Mouse (Mus musculus) liver (tissue): ENCODE measurements around the gene Pigm.

ENCODE experiments used
- DNase-seq: peaks from one replicate; pipeline ENCODE4 v3.0.0-alpha.2; 2020; ENCODE audit warnings: mixed read lengths

Gene Pigm

DNA sequence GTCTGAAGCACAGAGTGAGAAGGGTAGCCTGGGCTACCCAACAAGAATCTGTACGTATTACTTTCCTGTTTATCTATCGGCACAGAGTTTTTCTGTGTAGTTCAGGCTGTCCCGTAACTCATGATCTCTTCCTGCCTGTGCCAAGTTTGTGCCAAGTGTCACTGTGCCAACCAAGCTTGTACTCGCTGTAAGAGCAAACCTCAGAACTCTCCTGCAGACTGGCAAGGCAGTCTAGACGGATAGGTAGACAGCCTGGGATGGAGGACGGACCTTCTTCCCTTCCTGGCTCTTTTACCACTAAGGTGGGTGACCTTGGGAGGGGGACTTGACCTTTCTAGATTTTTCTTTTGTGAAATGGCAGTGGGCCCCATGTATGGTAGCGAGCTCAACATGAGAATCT lies 38.7 kb downstream of the Pigm start:
- DNase-seq = no peak

DNA sequence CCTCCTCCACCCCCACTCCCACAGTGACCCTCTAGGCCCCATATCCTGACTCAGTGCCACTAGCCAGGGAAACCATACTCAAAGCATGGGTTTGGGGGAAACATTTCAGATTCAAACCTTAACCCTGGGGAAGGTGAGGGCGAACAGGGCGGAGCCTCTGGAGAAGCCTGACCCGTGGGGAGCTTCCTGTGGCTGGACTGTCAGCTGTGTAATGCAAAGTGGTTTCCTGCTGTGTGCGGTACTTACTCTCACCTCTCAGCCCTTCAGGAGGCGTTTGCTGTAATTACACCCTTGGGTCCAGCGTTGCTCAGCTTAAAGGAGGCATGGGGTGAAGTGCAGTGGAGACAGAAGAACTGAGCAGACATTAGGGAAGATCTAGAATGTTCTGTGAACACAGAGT lies 41.8 kb downstream of the Pigm start:
- DNase-seq = no peak

DNA sequence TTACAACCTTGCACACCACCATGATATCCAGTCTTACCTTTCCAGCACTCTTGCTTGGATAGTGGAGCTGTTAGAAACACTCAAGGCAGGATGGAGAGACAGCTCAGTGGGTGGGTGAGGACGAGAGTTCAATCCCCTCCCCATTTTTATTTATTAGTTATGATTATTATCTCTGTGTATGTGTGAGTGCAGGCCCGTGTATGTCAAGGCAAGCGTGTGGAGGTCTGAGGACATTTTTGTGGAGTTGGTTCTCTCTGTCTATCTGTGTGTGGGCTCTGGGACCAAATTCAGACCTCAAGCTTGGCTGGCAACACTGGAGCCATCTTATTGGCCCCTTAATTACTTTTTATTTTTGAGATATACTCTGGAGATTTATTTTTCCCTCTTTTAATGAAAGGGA lies 42.3 kb downstream of the Pigm start:
- no peak for DNase-seq

DNA sequence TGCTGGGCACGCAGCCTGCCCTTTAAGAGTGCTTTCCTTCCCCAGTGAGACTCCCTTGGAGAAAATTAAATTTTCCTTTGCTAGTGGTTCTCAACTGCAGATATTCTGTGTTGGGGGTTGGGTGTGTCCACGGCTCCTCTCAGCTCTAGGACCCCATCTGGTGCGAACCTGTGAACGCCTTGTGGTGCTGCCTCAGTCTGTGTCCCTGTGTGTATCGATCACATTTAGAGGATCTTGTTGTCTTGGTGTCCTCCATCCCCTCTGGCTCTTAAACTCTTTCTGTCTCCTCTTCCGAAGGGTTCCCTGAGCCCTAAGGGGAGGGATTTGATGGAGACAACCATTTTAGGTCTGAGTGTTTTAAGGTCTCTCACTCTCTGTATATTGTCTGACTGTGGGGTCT lies 43.8 kb downstream of the Pigm start:
- DNase-seq = no peak

DNA sequence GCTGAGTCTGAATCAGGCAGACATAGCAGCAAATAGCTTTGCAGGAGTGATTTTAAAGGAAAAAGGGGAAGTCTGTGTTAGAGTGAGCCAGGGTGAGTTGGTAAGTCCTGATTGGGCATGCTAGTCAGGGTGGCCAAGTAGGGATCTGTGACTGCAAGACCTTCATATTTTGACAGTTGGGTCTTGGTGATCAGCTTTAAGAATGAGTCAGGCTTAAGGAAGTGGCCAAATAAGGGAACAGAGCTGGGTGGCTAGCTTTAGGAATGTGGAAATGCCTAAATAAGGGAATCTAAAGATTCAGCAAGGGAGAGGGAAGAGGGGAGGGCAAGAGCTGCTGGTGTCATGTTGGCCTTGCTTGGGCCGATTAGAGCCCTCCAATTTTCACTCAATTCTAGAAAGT lies 47.0 kb downstream of the Pigm start:
- DNase-seq = no peak

DNA sequence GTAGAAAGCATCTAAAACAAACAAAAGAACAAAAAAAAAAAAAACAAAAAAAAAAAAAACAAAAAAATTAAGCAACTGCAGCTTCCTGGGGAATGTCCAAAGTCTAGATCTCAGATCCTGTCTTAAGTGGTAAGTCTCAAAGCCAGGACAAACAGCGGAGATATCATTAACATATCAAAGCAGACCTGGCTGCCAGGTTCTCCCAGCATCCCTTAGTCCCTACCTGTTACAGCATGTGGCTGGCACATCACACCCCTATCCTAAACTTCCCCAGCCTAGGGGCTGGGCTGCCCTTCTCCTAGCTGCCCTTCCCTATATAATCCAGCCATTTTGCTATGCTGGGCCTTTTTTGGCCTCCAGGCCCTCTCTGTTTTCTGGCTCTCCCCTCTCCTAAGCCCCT lies 50.1 kb downstream of the Pigm start:
- DNase-seq = no peak

DNA sequence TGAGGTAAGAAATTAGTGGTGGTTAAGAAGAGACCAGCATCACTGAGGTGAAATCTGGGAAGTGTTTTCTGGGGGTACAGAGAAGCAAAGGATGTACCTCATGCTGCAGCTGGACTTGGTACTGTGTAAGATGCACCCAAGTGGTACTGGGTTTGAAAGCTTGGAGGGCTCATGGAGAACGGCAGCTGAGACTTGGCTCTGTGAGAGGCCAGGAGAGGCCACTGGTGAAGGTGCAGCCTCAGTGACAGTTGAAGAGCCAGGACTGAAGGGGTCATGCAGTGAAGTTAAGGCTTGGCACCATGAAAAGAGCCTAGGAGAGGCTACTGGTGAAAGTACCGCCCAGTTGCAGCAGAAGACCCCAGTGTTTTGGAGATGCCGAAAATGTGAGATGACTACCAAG lies 51.5 kb downstream of the Pigm start:
- no peak for DNase-seq

DNA sequence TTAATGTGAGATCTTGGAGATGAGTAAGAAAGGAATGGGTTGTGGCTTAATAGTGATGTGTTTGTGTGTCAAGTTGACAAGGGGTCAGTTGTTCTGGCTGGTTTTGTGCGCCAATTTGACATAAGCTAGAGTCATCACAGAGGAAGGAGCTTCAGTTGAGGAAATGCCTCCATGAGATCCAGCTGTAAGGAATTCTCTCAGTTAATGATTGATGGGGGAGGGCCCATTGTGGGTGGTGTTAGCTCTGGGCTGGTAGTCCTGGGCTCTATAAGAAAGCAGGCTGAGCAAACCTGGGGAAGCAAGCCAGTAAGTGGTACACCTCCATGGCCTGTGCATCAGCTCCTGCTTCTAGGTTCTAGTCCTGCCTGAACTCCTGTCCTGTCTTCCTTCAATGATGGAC lies 52.3 kb downstream of the Pigm start:
- no peak for DNase-seq

DNA sequence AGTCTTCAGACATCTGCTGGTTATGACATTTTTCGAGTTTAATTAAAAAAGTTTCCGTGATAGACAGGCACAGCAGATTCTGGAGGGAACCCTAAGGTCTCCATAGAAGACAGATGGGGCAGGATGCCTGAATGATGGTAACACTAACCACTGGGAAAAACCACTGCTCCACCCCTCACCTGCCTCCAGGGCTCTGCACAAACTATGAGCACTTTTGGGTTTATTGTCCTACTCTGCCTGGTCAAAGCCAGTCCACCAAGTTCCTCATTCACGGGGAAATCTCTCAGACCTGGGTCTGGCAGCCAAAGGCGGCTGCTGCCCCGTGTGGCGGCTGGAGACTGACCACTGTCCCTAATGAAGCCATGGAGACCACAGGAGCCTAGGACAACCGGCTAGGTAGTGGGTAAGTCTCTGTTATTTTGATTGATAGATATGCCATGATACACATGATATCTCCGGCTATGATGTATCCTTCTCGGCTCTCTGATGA lies 54.4 kb downstream of the Pigm start:
- no peak for DNase-seq

DNA sequence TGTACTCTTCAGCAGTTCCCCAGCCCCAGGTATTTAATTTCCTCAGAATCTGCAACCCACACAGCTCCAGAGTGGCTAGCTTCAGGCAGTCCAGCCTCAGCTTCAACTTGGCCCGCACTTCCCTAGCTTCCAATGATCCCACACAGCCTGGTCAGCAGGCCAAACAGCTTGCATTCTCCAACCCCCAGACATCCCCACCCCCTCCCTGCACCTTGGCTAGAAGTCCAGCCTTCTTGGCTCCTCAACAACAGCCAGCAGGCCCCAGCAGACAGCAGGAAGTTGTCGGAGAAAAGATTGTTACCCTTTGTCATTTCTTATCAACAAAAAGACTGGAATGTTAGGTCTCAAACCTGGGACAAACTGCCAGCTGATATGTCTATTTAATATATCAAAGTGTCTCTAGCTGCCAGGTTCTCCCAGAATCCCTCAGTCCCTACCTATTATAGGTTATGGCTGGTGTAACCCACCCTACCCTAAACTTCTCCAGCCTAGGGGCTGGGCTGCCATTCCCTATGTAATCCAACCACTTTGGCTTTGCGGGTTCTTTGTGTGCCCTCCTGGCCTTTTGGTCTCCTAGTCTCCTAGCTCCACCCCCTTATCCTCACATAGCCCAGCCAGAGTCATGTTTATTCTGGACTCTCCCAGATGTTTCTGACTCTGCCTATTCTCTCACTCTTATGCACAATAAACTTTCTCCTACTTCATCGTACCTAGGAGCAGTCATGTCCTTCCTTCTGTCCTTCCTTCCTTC lies 55.7 kb downstream of the Pigm start:
- no peak for DNase-seq

DNA sequence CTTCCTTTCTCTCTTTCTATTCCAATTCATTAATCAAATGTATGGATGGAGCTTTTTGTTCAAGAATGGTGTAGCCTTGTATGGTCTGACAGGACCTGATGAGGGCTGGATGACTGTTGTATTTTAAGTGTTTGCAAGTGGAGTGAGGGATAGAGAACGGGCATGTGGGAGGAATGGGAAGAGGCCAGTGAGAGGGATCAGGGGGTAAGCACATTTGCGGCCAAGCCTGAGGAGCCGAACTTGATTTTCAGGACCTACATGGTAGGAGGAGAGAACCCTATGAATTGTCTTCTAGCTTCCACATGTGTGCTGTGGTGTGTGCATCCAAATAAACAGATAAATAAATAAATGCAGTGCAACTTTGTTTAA lies 56.2 kb downstream of the Pigm start:
- no peak for DNase-seq

DNA sequence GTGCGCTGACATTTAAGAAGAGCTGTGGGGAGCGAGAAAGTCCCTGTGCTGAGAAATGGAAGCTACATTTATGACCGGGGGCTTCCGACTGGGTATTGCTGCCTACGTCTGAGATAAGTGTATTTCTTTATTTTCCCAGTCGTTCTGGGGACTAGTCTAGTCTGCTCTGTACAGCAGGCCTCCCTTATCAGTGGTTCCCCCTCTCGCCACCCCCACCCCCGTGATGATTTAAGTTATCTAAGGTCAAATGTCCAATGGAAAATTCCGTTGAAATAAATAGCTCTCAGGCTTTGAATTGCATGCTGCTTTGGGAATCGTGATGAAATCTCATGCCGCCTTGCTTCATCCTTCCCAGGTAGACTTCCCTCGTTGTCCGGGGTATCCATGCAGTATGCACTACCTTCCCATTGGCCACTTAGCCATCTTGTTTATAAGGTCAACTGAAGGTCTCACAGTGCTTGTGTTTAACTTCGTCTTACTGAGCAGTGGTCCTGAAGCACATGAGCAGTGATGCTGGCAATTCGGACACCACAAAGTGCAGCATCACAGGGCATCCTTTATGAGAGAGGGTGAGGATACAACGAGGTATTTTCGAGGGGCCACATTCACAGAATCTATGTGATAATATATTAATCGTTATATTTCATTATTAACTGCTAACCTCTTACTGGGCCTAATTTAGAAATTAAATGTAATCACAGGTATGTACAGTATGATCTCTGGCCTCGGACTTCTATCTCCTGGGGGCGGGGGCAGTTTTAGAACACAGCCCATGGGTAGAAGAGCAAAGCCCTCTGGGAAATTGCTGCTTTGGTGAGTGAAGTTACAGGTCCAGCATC lies 56.9 kb downstream of the Pigm start:
- no peak for DNase-seq
